Mouse (Mus musculus) hindbrain, postnatal 0 days (tissue): ENCODE results near the gene Alox15. TPM values are rescaled to one million over a fixed set of nuclear protein-coding genes. Genes with fewer than 3 reads are reported as not detected.
A peak's percentile ranks its signal among the peaks of the same experiment; 100 is the strongest.

Source experiments
- ATAC-seq: fragments of 200-750 bp; cut with Nextera tagmentation; 2 replicates; pipeline ENCODE4 v1.8.0; 2017; ENCODE audit warnings: mild to moderate bottlenecking, moderate TSS enrichment, moderate library complexity
- DNase-seq: peaks from one replicate; pipeline ENCODE4 v3.0.0-alpha.2; 2015; ENCODE audit warnings: low spot score
- H3K27ac ChIP-seq: fragments of 300-500 bp; sonication (generic); 2 replicates; pipeline ENCODE4 v1.5.1; 2014; ENCODE audit warnings: mild to moderate bottlenecking
- H3K27me3 ChIP-seq: fragments of 300-500 bp; sonication (generic); 2 replicates; pipeline ENCODE4 v1.6.1; 2014; ENCODE audit warnings: low read length, mixed read lengths; ENCODE audit not compliant: insufficient read depth
- H3K36me3 ChIP-seq: fragments of 300-500 bp; sonication (generic); 2 replicates; pipeline ENCODE4 v1.6.1; 2014; ENCODE audit warnings: low read length, mixed read lengths; ENCODE audit not compliant: insufficient read depth
- H3K4me1 ChIP-seq: fragments of 300-500 bp; sonication (generic); 2 replicates; pipeline ENCODE4 v1.6.1; 2014; ENCODE audit warnings: antibody characterized with exemption, low read length, mixed read lengths; ENCODE audit not compliant: insufficient read depth
- H3K4me2 ChIP-seq: fragments of 300-500 bp; sonication (generic); 2 replicates; pipeline ENCODE4 v1.6.1; 2014; ENCODE audit warnings: low read depth, mild to moderate bottlenecking, low read length, moderate library complexity, mixed read lengths
- H3K4me3 ChIP-seq: fragments of 300-500 bp; sonication (generic); 2 replicates; pipeline ENCODE4 v1.5.1; 2014; ENCODE audit warnings: low read length
- H3K9ac ChIP-seq: fragments of 300-500 bp; sonication (generic); replicated peaks from 2 replicates; pipeline ENCODE4 v1.6.1; 2014; ENCODE audit warnings: mild to moderate bottlenecking, low read length, moderate library complexity, mixed read lengths
- H3K9me3 ChIP-seq: fragments of 300-500 bp; sonication (generic); 2 replicates; pipeline ENCODE4 v1.6.1; 2016; ENCODE audit warnings: low read length, mixed read lengths
- CTCF ChIP-seq: IDR thresholded peaks from 2 replicates; pipeline ENCODE4 v1.5.1; 2016; ENCODE audit warnings: antibody characterized with exemption, control low read depth, low read depth
- WGBS: fragments of 180-500 bp; shearing (Covaris S2); extraction: QIAGEN DNeasy Blood & Tissue Kit; methylation state at CpG from one replicate; pipeline ENCODE4 v1.1.7; 2014; 5-methylcytosine and 5-hydroxymethylcytosine counted together
- polyA plus RNA-seq: library from polyadenylated mRNA; unstranded; fragments of >200 nt; fragmentation: Nextera tagmentation; extraction: Ambion mirVana; gene quantifications from 2 replicates; pipeline ENCODE4 v1.2.1, GENCODE M21; 2015
- total RNA-seq: library from RNA; depleted of rRNA; stranded (reverse); fragments of >200 nt; gene quantifications from 2 replicates; pipeline ENCODE4 v1.2.3, GENCODE M21; 2014

The Alox15 gene
- total and polyA plus RNA-seq, 2 experiments from 2014 or later: not detected

DNA sequence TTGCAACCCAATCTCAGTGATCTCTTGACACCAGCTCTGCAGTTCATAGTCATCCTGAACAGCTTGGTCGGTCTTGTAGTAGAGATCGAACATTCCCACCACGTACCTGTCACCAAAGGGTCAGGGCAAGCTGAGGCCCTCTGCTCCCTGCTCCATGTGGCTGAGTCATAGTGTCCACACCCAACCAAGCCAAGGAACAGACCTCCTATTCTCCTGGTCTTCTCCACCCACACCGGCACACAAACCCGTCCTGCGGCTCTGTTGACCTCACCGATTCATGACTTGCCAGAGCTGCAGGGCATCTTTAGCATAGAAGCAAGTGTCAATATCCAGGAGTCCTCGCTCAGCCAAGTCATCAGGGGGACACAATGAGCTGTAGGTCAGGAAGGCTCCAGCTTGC, 6.3 kb downstream of the Alox15 start:
- no peak overlapping the region for H3K9ac ChIP-seq
- H3K36me3 ChIP-seq: no peaks in the 10 kb centered on the region
- no peak overlapping the region for H3K4me2 ChIP-seq
- DNase-seq (no peak), ATAC-seq (no peak)
- H3K4me3 ChIP-seq: no peak overlapping the region
- H3K27ac ChIP-seq: no peak overlapping the region
- H3K4me1 ChIP-seq: no peaks in the 10 kb centered on the region
- peaks cover 1% of the 10 kb centered on the region for H3K27me3 ChIP-seq
- TF ChIP-seq CTCF: no peak
- 95% methylated on average over 8 of the region's 8 CpGs for WGBS
- H3K9me3 ChIP-seq: no peaks in the 10 kb centered on the region

DNA sequence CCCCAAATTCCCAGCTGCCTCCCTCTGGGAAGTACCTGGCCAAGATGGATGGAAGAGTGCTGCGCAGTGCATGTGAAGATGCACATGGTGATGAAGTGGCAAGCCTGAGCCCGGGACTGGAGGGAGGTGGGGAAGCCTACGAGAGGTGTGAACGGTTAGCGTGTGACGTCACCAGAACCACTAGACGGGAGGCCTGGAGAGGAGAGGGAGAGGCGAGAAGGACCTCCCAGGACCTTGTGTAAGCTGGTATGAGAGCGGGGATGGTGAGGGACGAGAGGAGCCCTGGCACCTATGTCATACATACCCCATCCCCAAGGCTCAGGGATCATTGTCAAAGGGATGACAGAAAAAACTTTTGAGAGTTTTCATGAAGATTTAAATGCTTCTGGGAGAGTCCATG, 6.8 kb downstream of the Alox15 start:
- H3K4me3 ChIP-seq: no peak overlapping the region
- no peak for TF ChIP-seq CTCF
- no peak overlapping the region for H3K9ac ChIP-seq
- DNase-seq: no peak
- WGBS: 88% methylated on average over 10 of the region's 10 CpGs
- no peak overlapping the region for H3K4me2 ChIP-seq
- ATAC-seq: no peak
- H3K4me1 ChIP-seq: no peaks in the 10 kb centered on the region
- H3K27ac ChIP-seq: no peak overlapping the region
- H3K27me3 ChIP-seq: no peaks in the 10 kb centered on the region
- H3K9me3 ChIP-seq: no peaks in the 10 kb centered on the region
- H3K36me3 ChIP-seq: no peaks in the 10 kb centered on the region

- no peaks in the 10 kb centered on the region for H3K4me1 ChIP-seq
- H3K36me3 ChIP-seq: no peaks in the 10 kb centered on the region
- TF ChIP-seq CTCF: peak; percentile 13; the same call in 1 of the 2 replicates
- no peak overlapping the region for H3K4me2 ChIP-seq
- DNase-seq: no peak
- H3K9ac ChIP-seq: no peak overlapping the region
- no peak overlapping the region for H3K4me3 ChIP-seq
- ATAC-seq: no peak
- H3K27ac ChIP-seq: no peak overlapping the region
- WGBS: 28% methylated on average over 7 of the region's 7 CpGs
- no peaks in the 10 kb centered on the region for H3K9me3 ChIP-seq
- H3K27me3 ChIP-seq: no peaks in the 10 kb centered on the region
These were observed 12.3 kb downstream of the Alox15 start for GRCm38 (mm10) chr11:70339481-70339880.

- Histone ChIP-seq H3K4me3 (no peak overlapping the region), H3K27me3 (no peaks in the 10 kb centered on the region), H3K4me2 (no peak overlapping the region), H3K36me3 (no peaks in the 10 kb centered on the region), H3K9ac (no peak overlapping the region), H3K9me3 (no peaks in the 10 kb centered on the region), H3K4me1 (no peaks in the 10 kb centered on the region), H3K27ac (no peak overlapping the region)
- TF ChIP-seq CTCF: peak; percentile 79
- DNase-seq: peak; percentile 77
- peak; percentile 58; the same call in 1 of the 2 replicates for ATAC-seq
- 37% methylated on average over 4 of the region's 4 CpGs for WGBS
These were observed 17.4 kb downstream of the Alox15 start for GRCm38 (mm10) chr11:70334477-70334876.

DNA sequence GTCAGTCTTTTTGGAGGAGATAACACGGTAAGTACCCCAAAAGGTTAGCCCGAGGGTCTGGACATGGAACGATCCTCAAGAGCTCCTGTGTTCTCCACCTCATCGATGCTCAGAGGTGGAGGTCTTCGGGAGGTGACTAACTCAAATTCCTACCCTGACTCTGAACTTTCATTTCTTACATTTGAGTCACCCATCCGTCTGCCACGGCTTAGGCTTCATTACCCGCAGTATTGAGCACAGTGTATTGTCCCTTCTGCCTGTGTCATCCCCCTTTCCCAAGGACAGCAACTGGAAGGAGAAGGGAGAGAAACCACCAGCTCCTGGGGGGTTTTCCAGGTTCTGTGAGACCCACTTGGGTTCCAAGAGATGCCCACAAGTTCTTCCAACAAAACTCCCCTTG, 27.1 kb downstream of the Alox15 start:
- H3K27me3 ChIP-seq: peaks cover 22% of the 10 kb centered on the region
- no peak overlapping the region for H3K4me3 ChIP-seq
- TF ChIP-seq CTCF: no peak
- DNase-seq (no peak), ATAC-seq (no peak)
- no peak overlapping the region for H3K27ac ChIP-seq
- WGBS: 84% methylated on average over 8 of the region's 8 CpGs
- no peaks in the 10 kb centered on the region for H3K9me3 ChIP-seq
- H3K36me3 ChIP-seq: no peaks in the 10 kb centered on the region
- H3K4me1 ChIP-seq: no peaks in the 10 kb centered on the region
- H3K9ac ChIP-seq: no peak overlapping the region
- no peak overlapping the region for H3K4me2 ChIP-seq

DNA sequence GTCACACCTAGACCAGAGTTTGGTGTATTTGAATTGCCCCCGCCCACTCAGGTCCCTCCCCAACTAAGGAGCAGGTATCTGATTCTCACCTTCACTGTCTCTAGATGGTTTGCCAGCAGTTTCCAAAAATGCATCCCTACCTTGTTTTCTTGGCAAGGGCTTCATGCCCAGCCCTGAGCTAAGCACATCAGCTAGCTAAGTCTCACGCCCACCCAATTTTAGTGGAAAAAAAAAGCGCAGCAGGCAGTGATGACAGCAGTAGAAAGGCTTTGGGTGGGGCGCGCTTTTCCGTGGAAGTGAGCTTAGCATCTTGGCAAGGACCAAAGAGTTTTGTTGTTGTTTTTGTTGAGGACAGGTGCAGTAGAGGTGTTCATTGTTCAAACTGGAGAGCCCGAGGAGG, 29.3 kb downstream of the Alox15 start, which contains the start of gene Alox12e:
TSS of gene Alox12e (minus strand) at position 101 of the 400 bp plus-strand sequence.
- Histone ChIP-seq H3K4me1 (no peaks in the 10 kb centered on the region), H3K4me3 (peak within 1 kb of the TSS; percentile 7; the same call in 1 of the 2 replicates)
- WGBS: 28% methylated on average over 7 of the region's 7 CpGs

GRCm38 (mm10) chr11:70321664-70322063, 30.2 kb downstream of the Alox15 start:
- H3K27me3 ChIP-seq: peaks cover 22% of the 10 kb centered on the region
- 0 out of 2 replicates have a peak overlapping the region, but pooled peaks have one; percentile 7 for H3K4me3 ChIP-seq
- no peaks in the 10 kb centered on the region for H3K9me3 ChIP-seq
- no peaks in the 10 kb centered on the region for H3K36me3 ChIP-seq
- WGBS: under 1% methylated on average over 14 of the region's 15 CpGs
- no peak overlapping the region for H3K9ac ChIP-seq
- DNase-seq (peak; percentile 64), ATAC-seq (no peak)
- no peak overlapping the region for H3K27ac ChIP-seq
- H3K4me2 ChIP-seq: peak overlapping the region; percentile 25
- peak; percentile 77 for TF ChIP-seq CTCF
- no peaks in the 10 kb centered on the region for H3K4me1 ChIP-seq

More for the DNA sequence above, 29.3 kb downstream of the Alox15 start, which contains the start of gene Alox12e:
- no peaks in the 10 kb centered on the region for H3K36me3 ChIP-seq
- no peak within 1 kb of the TSS for H3K9ac ChIP-seq
- ATAC-seq (no peak), DNase-seq (no peak)
- H3K27me3 ChIP-seq: peaks cover 22% of the 10 kb centered on the region
- TF ChIP-seq CTCF: no peak
- H3K27ac ChIP-seq: no peak within 1 kb of the TSS
- H3K4me2 ChIP-seq: peak within 1 kb of the TSS; percentile 25
- H3K9me3 ChIP-seq: no peaks in the 10 kb centered on the region
